Mouse (Mus musculus) hindlimb bud, embryonic 11.5 days (tissue): ENCODE measurements at regions not wholly inside any gene's neighbourhood (a gene's known extent, or its start where the extent isn't known, plus 50 kb on each side); places are given as distances from the start of the nearest gene placed in this dataset.

Experiments
- DNase-seq: peaks from one replicate; pipeline ENCODE4 v3.0.0-alpha.2; 2012; ENCODE audit warnings: low read depth, low spot score; ENCODE audit errors: extremely low spot score

GRCm38 (mm10) chr7:119250381-119250780 lies 66.0 kb upstream of the Gpr139 start:
- no peak for DNase-seq

DNA sequence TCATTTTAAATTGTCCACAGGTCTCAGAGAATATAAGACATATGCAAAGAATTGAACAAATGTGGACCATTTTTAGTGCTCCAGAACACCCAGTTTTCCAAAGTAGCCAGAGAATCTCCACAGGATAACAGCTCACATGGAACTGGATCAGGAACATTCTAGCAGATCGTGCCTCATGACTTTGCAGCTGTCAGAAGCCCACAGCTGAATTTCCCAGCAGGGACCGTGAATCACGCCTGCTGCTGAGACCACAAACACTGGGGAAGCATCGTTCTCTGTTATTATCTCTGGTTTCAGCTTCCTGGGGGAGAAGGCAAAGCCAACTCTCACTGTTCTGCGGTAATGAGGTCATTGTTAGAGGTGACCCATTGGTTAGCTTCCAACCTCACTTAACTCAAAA lies 60.4 kb upstream of the Gpr139 start:
- no peak for DNase-seq

GRCm38 (mm10) chr7:119236343-119236742 lies 51.9 kb upstream of the Gpr139 start:
- DNase-seq = no peak
